8 mouse cellular contexts compared by ENCODE assay signal in the genomic region with DNA sequence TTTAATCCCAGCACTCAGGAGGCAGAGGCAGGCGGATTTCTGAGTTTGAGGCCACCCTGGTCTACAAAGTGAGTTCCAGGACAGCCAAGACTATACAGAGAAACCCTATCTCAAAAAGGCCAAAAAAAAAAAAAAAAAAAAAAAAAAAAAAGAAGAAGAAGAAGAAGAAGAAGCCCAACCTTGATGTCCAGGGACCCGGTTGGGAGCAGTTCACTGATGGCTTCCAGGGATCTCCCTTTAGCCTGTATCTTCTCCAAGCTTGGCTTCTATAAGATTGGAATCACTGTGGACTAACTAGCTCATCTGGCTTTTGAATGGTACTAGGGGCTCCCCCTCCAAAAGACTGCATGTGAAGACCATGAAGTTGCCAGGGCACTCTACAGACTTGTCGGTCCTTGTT. TPM values are rescaled to one million over a fixed set of nuclear protein-coding genes. Genes with fewer than 3 reads are reported as not detected.
A peak's percentile ranks its signal among the peaks of the same experiment; 100 is the strongest.
DNase-seq lines count a peak whose midpoint lies in the region; ATAC-seq and TF ChIP-seq lines count a peak whose summit lies in the region.
"Not testable (repeated sequence)": the region's sequence is repeated elsewhere in the genome, so short reads cannot be mapped to it uniquely, and the experiment has no call there.

No protein-coding gene starts in this region.

- not testable (repeated sequence) for H3K4me2 ChIP-seq in CH12.LX (ENCODE audit: insufficient read depth, low read depth, poor library complexity, severe bottlenecking)
- peak overlapping the region; percentile 94; the same call in 1 of the 2 replicates for H3K4me2 ChIP-seq in embryonic facial prominence, embryonic 13.5 days
- H3K4me2 ChIP-seq in forebrain, postnatal 0 days (ENCODE audit: low read depth), result peak overlapping the region; percentile 96
- H3K4me2 ChIP-seq in intestine, embryonic 16.5 days (ENCODE audit: low read depth, low read length), result peak overlapping the region; percentile 87
- peak overlapping the region; percentile 91 for H3K4me2 ChIP-seq in limb, embryonic 13.5 days (replicated peaks)
- H3K4me2 ChIP-seq in lung, embryonic 15.5 days, result peak overlapping the region; percentile 86
- H3K4me2 ChIP-seq in midbrain, postnatal 0 days (ENCODE audit: low read depth, low read length, poor library complexity, severe bottlenecking), result peak overlapping the region; percentile 91

- not testable (repeated sequence) for H3K4me1 ChIP-seq in CH12.LX (ENCODE audit: control insufficient read depth in 1 of 2, insufficient read depth in 2 of 2); forebrain, postnatal 0 days (ENCODE audit: insufficient read depth); midbrain, postnatal 0 days (ENCODE audit: insufficient read depth, low read length)
- H3K4me1 ChIP-seq in embryonic facial prominence, embryonic 13.5 days, result peaks cover 24% of the 10 kb centered on the region
- H3K4me1 ChIP-seq in hindbrain, embryonic 10.5 days (replicated peaks), result peaks cover 60% of the 10 kb centered on the region
- H3K4me1 ChIP-seq in intestine, embryonic 16.5 days (ENCODE audit: control insufficient read depth, insufficient read depth, low read length), result peaks cover 19% of the 10 kb centered on the region
- peaks cover 31% of the 10 kb centered on the region for H3K4me1 ChIP-seq in limb, embryonic 13.5 days
- peaks cover 30% of the 10 kb centered on the region for H3K4me1 ChIP-seq in lung, embryonic 15.5 days

- H3K79me2 ChIP-seq in CH12.LX (replicated peaks; ENCODE audit: control insufficient read depth, extremely low read depth, insufficient read depth, poor library complexity, severe bottlenecking), result not testable (repeated sequence)

- DNase-seq in CH12.LX (ENCODE audit: extremely low read depth); forebrain, postnatal 0 days; hindbrain, embryonic 10.5 days (ENCODE audit: low spot score); midbrain, postnatal 0 days (ENCODE audit: low spot score): not testable (repeated sequence)

- not testable (repeated sequence) for TF ChIP-seq EP300 in CH12.LX (IDR thresholded peaks at IDR 0.05; ENCODE audit: low read length)

- not testable (repeated sequence) for TF ChIP-seq RAD21 in CH12.LX (IDR thresholded peaks at IDR 0.05; ENCODE audit: low read depth, low read length)

- not testable (repeated sequence) for H3K36me3 ChIP-seq in CH12.LX (replicated peaks in 1 of 2; ENCODE audit: control insufficient read depth in 1 of 2, insufficient read depth in 1 of 2, low read length in 1 of 2); embryonic facial prominence, embryonic 13.5 days; forebrain, postnatal 0 days (ENCODE audit: insufficient read depth); hindbrain, embryonic 10.5 days; intestine, embryonic 16.5 days (ENCODE audit: control insufficient read depth, insufficient read depth, low read length); limb, embryonic 13.5 days; lung, embryonic 15.5 days; midbrain, postnatal 0 days (ENCODE audit: insufficient read depth, low read length)

- not testable (repeated sequence) for H3K4me3 ChIP-seq in CH12.LX (replicated peaks in 1 of 3; ENCODE audit: low read depth in 2 of 3, low read length in 2 of 3, poor library complexity in 1 of 3)
- peak overlapping the region; percentile 65; the same call in 1 of the 2 replicates for H3K4me3 ChIP-seq in embryonic facial prominence, embryonic 13.5 days
- H3K4me3 ChIP-seq in forebrain, postnatal 0 days (ENCODE audit: low read depth, low read length), result peak overlapping the region; percentile 73
- peak overlapping the region; percentile 84 for H3K4me3 ChIP-seq in hindbrain, embryonic 10.5 days
- peak overlapping the region; percentile 76 for H3K4me3 ChIP-seq in intestine, embryonic 16.5 days (ENCODE audit: low read length)
- peak overlapping the region; percentile 61 for H3K4me3 ChIP-seq in limb, embryonic 13.5 days
- H3K4me3 ChIP-seq in lung, embryonic 15.5 days, result peak overlapping the region; percentile 75
- peak overlapping the region; percentile 81 for H3K4me3 ChIP-seq in midbrain, postnatal 0 days (ENCODE audit: low read depth, low read length)

- TF ChIP-seq CTCF in CH12.LX (conservative IDR thresholded peaks at IDR 0.05 in 1 of 2, IDR thresholded peaks at IDR 0.05 in 1 of 2; ENCODE audit: low read depth in 2 of 2, low read length in 2 of 2); forebrain, postnatal 0 days (IDR thresholded peaks at IDR 0.05; ENCODE audit: low read depth); midbrain, postnatal 0 days (IDR thresholded peaks at IDR 0.05): not testable (repeated sequence)

- peaks cover 79% of the 10 kb centered on the region for H3K27me3 ChIP-seq in CH12.LX (replicated peaks)
- H3K27me3 ChIP-seq in embryonic facial prominence, embryonic 13.5 days, result peaks cover 87% of the 10 kb centered on the region
- not testable (repeated sequence) for H3K27me3 ChIP-seq in forebrain, postnatal 0 days (ENCODE audit: insufficient read depth, low read length); intestine, embryonic 16.5 days (replicated peaks; ENCODE audit: control insufficient read depth, insufficient read depth, low read length); midbrain, postnatal 0 days (ENCODE audit: insufficient read depth, low read length)
- peaks cover 42% of the 10 kb centered on the region for H3K27me3 ChIP-seq in hindbrain, embryonic 10.5 days (ENCODE audit: insufficient read depth, poor library complexity, severe bottlenecking)
- peaks cover 87% of the 10 kb centered on the region for H3K27me3 ChIP-seq in limb, embryonic 13.5 days
- peaks cover 39% of the 10 kb centered on the region for H3K27me3 ChIP-seq in lung, embryonic 15.5 days

- not testable (repeated sequence) for TF ChIP-seq POLR2A in CH12.LX (IDR thresholded peaks at IDR 0.05; ENCODE audit: low read depth, low read length)

- not testable (repeated sequence) for H3K9me3 ChIP-seq in CH12.LX (replicated peaks; ENCODE audit: low read length); embryonic facial prominence, embryonic 13.5 days; forebrain, postnatal 0 days (ENCODE audit: low read length); hindbrain, embryonic 10.5 days; intestine, embryonic 16.5 days (ENCODE audit: control insufficient read depth, low read length); limb, embryonic 13.5 days; lung, embryonic 15.5 days; midbrain, postnatal 0 days (ENCODE audit: low read length)

- not testable (repeated sequence) for H3K9ac ChIP-seq in CH12.LX (ENCODE audit: insufficient read depth, low read depth); embryonic facial prominence, embryonic 13.5 days; limb, embryonic 13.5 days
- H3K9ac ChIP-seq in forebrain, postnatal 0 days, result 0 out of 2 replicates have a peak overlapping the region, but pooled peaks have one; percentile 76
- H3K9ac ChIP-seq in intestine, embryonic 16.5 days (ENCODE audit: low read depth, low read length), result peak overlapping the region; percentile 84
- peak overlapping the region; percentile 71 for H3K9ac ChIP-seq in lung, embryonic 15.5 days
- 0 out of 2 replicates have a peak overlapping the region, but pooled peaks have one; percentile 72 for H3K9ac ChIP-seq in midbrain, postnatal 0 days (replicated peaks; ENCODE audit: low read length, poor library complexity, severe bottlenecking)

- dilution Hi-C loops in CH12.LX (cut with MboI; ENCODE audit: extremely low pct_ligation_motif_present, extremely low pct_unique_long_range_greater_than_20kb, low sequenced_read_pairs), result not testable (repeated sequence)

- not testable (repeated sequence) for H3K27ac ChIP-seq in CH12.LX (ENCODE audit: insufficient read depth, low read depth); embryonic facial prominence, embryonic 13.5 days; forebrain, postnatal 0 days (ENCODE audit: low read depth, low read length); limb, embryonic 13.5 days; midbrain, postnatal 0 days (ENCODE audit: low read depth, low read length)
- H3K27ac ChIP-seq in hindbrain, embryonic 10.5 days, result peak overlapping the region; percentile 94
- H3K27ac ChIP-seq in intestine, embryonic 16.5 days (ENCODE audit: low read length), result peak overlapping the region; percentile 73
- peak overlapping the region; percentile 64; the same call in 1 of the 2 replicates for H3K27ac ChIP-seq in lung, embryonic 15.5 days

- 51% methylated on average over 3 of the region's 3 CpGs for WGBS in embryonic facial prominence, embryonic 13.5 days
- WGBS in forebrain, postnatal 0 days, result 63% methylated on average over 3 of the region's 3 CpGs
- 41% methylated on average over 3 of the region's 3 CpGs for WGBS in hindbrain, embryonic 10.5 days
- WGBS in intestine, embryonic 16.5 days, result 46% methylated on average over 3 of the region's 3 CpGs
- 53% methylated on average over 3 of the region's 3 CpGs for WGBS in limb, embryonic 13.5 days
- WGBS in lung, embryonic 15.5 days, result 34% methylated on average over 3 of the region's 3 CpGs
- WGBS in midbrain, postnatal 0 days, result 57% methylated on average over 3 of the region's 3 CpGs

- in situ Hi-C loops in CH12.LX (cut with MboI; ENCODE audit: low pct_ligation_motif_present, low pct_unique_long_range_greater_than_20kb, low sequenced_read_pairs), result not testable (repeated sequence)

- not testable (repeated sequence) for ATAC-seq in embryonic facial prominence, embryonic 13.5 days (ENCODE audit: insufficient number of reproducible peaks, insufficient read depth, low FRiP score, low TSS enrichment, low read depth); forebrain, postnatal 0 days; intestine, embryonic 16.5 days; limb, embryonic 13.5 days (ENCODE audit: low FRiP score, low read depth); lung, embryonic 15.5 days (ENCODE audit: borderline replicate concordance, extremely low read depth, low FRiP score, low TSS enrichment); midbrain, postnatal 0 days (ENCODE audit: low FRiP score)

RNA-seq across cellular contexts. Expression of gene Podxl, which starts 1.8 kb away (rescaled TPM):
- total RNA-seq in CH12.LX (2012; rRNA removed), result 0.04 TPM in 1 of 2 replicates, not detected in the other
- not detected in 2 replicates for total RNA-seq in CH12.LX (2014; rRNA removed)
- polyA plus RNA-seq in CH12.LX (2012; ENCODE audit: insufficient read length, low read depth), result not detected in 2 replicates
- polyA plus RNA-seq in embryonic facial prominence, embryonic 13.5 days (2015; fragmentation: Nextera tagmentation; extraction: Ambion mirVana), result 7.5 and 8.9 TPM in 2 replicates
- total RNA-seq in forebrain, postnatal 0 days (2014; rRNA removed), result 14.9 and 18.7 TPM in 2 replicates
- 7.2 and 8.9 TPM in 2 replicates for polyA plus RNA-seq in forebrain, postnatal 0 days (2015; fragmentation: Nextera tagmentation; extraction: Ambion mirVana)
- polyA plus RNA-seq in hindbrain, embryonic 10.5 days (2016; fragmentation: Nextera tagmentation; extraction: Ambion mirVana), result 16.2 and 19.8 TPM in 2 replicates
- 36.2 and 47.4 TPM in 2 replicates for polyA plus RNA-seq in intestine, embryonic 16.5 days (2015; fragmentation: Nextera tagmentation; extraction: Ambion mirVana)
- 6.5 and 7.4 TPM in 2 replicates for polyA plus RNA-seq in limb, embryonic 13.5 days (2015; fragmentation: Nextera tagmentation; extraction: Ambion mirVana)
- 33.6 and 37.0 TPM in 2 replicates for polyA plus RNA-seq in lung, embryonic 15.5 days (2015; fragmentation: Nextera tagmentation; extraction: Ambion mirVana)
- 15.1 and 16.3 TPM in 2 replicates for total RNA-seq in midbrain, postnatal 0 days (2014; rRNA removed)
- polyA plus RNA-seq in midbrain, postnatal 0 days (2015; fragmentation: Nextera tagmentation; extraction: Ambion mirVana), result 5.7 and 6.0 TPM in 2 replicates
